Comparison of ENCODE assay signal across 8 mouse cellular contexts in genomic region chr13:56113431-56114248, GRCm38 (mm10). TPM values are rescaled to one million over a fixed set of nuclear protein-coding genes. Genes with fewer than 3 reads are reported as not detected.
DNase-seq lines count a peak whose midpoint lies in the region; ATAC-seq lines count a peak whose summit lies in the region.

No protein-coding gene starts in this region.

- ATAC-seq in granulocyte monocyte progenitor cell, adult 5-6 weeks (replicated peaks; ENCODE audit: poor library complexity, severe bottlenecking) = 0 out of 2 replicates have a peak, but pooled peaks have one; percentile 14

- DNase-seq in cerebellum, adult 11-12 months = peak; percentile 58
- DNase-seq in cerebellum, postnatal 4 days (ENCODE audit: low spot score in 2 of 2) = no peak
- peak; percentile 48 to 51 for DNase-seq in cerebellum, adult 18-20 months
- peak; percentile 44 to 51 for DNase-seq in kidney, adult 8-10 months
- peak; percentile 78 for DNase-seq in lung, postnatal 36 days
- DNase-seq in yolk sac, embryonic 10.5 days (ENCODE audit: low spot score) = no peak
- DNase-seq in right cerebral cortex, postnatal 10 days (ENCODE audit: low spot score in 2 of 2) = no peak

RNA-seq across cellular contexts. Expression of gene H2afy, which starts 22.5 kb away (rescaled TPM):
- 930 and 1,115 TPM in 2 replicates for total RNA-seq in granulocyte monocyte progenitor cell, adult 5-6 weeks (2014; fragmentation: Nextera tagmentation)
- total RNA-seq in granulocyte monocyte progenitor cell, adult 5-6 weeks (2017) = 1,419 and 1,485 TPM in 2 replicates

Comparison
In these comparisons a context has a peak if more than half of its experiments do, and no peak if none do; other contexts are left out.
1. DNase-seq: peak in cerebellum, adult 11-12 months (single experiment), cerebellum, adult 18-20 months (2 of 2), kidney, adult 8-10 months (2 of 2) and lung, postnatal 36 days (single experiment); none in cerebellum, postnatal 4 days (0 of 2), yolk sac, embryonic 10.5 days (single experiment) and right cerebral cortex, postnatal 10 days (0 of 2).